ENCODE assay signal across 24 mouse cellular contexts in the genomic region with DNA sequence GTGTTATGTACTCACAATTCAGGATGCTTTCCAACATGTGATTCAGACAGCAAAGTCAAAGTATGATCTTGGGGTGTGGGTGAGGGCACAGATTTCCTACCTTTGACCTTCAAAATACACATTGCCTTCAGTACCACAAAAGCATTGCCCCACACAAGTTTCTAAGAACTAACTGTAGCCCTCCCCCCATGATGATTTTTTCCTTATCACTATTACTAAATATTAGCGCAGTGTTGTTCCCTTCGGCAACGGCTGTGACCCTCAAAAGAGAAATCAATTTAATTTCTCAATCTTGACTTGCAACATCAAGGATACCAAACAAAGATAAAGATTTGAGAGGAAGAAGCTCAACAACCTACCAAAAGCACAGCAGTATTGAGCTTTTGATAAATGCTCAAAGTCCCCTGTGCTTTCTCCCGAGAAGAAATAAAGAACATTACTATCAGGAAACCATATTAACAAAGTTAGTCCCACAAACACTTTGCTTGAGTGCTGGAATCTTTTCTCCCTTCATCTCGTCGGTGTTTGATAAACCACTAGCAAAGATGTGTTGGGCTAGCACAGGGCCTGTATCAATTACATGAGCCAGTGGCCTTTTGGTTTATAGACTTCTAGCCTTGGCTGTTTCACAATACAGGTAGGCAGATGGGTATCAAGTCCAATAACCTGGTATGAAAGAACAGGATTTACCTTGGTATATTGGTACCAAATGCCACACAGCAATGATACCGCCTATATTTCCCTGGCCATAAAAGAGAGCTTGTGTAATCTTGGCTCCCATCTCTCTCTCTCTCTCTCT. TPM values are rescaled to one million over a fixed set of nuclear protein-coding genes. Genes with fewer than 3 reads are reported as not detected.
DNase-seq lines count a peak whose midpoint lies in the region; ATAC-seq and TF ChIP-seq lines count a peak whose summit lies in the region.
"Had no signal": no experiment of that assay in that cellular context is flagged by ENCODE, and none has a peak within 500 bp of the region (broad histone marks: within the 10 kb centered on the region; RNA-seq: fewer than 3 reads in every experiment).

No protein-coding gene starts in this region.

- peak overlapping the region; percentile 39; the same call in 1 of the 2 replicates for H3K27ac ChIP-seq in liver, postnatal 0 days (ENCODE audit: low read depth)
- H3K27ac ChIP-seq in liver, embryonic 12.5 days, result no peak overlapping the region
- H3K27ac ChIP-seq in testis, adult 2 months (ENCODE audit: control insufficient read depth, insufficient read depth, low read depth, low read length), result peak overlapping the region; percentile 62; the same call in 1 of the 2 replicates
- H3K27ac ChIP-seq: embryonic facial prominence, embryonic 10.5 days; embryonic facial prominence, embryonic 12.5 days; forebrain, embryonic 13.5 days; forebrain, embryonic 15.5 days had no signal

- peak; percentile 41 for DNase-seq in adrenal gland, adult 2 months
- DNase-seq in adrenal gland, postnatal 36 days, result no peak
- DNase-seq in liver, postnatal 0 days, result no peak
- DNase-seq in testis, postnatal 10 days (ENCODE audit: low spot score), result no peak
- DNase-seq: adrenal gland, postnatal 10 days; adrenal gland, postnatal 25 days; B cell, adult 2 months; cerebellum, adult 11-12 months; cerebellum, adult 2 months; cerebellum, adult 9-10 months; cerebellum, postnatal 10 days; cerebellum, postnatal 25 days; forebrain, postnatal 0 days had no signal

- H3K36me3 ChIP-seq in liver, postnatal 0 days (replicated peaks; ENCODE audit: insufficient read depth, low read length), result no peaks in the 10 kb centered on the region
- H3K36me3 ChIP-seq in liver, embryonic 12.5 days, result no peaks in the 10 kb centered on the region
- H3K36me3 ChIP-seq in testis, adult 2 months (ENCODE audit: control insufficient read depth, insufficient read depth, low read length), result no peaks in the 10 kb centered on the region
- H3K36me3 ChIP-seq: embryonic facial prominence, embryonic 10.5 days; embryonic facial prominence, embryonic 12.5 days; forebrain, embryonic 15.5 days; G1E had no signal

- TF ChIP-seq EP300 in liver, postnatal 0 days (IDR thresholded peaks at IDR 0.05; ENCODE audit: low read depth), result peak; percentile 77

- 64% methylated on average over 7 of the region's 7 CpGs for WGBS in liver, postnatal 0 days (ENCODE audit: insufficient replicate concordance)
- WGBS in liver, embryonic 12.5 days (ENCODE audit: insufficient replicate concordance), result 68% methylated on average over 7 of the region's 7 CpGs

- no peak for TF ChIP-seq POLR2A in testis, adult 2 months (IDR thresholded peaks at IDR 0.05; ENCODE audit: control insufficient read depth, low read depth, low read length)

- H3K4me3 ChIP-seq in liver, postnatal 0 days (ENCODE audit: low read depth, low read length), result no peak overlapping the region
- H3K4me3 ChIP-seq in liver, embryonic 12.5 days, result no peak overlapping the region
- H3K4me3 ChIP-seq in testis, adult 2 months (ENCODE audit: control insufficient read depth, low read depth, low read length), result no peak overlapping the region
- H3K4me3 ChIP-seq: embryonic facial prominence, embryonic 10.5 days; embryonic facial prominence, embryonic 12.5 days; forebrain, embryonic 13.5 days; forebrain, embryonic 15.5 days had no signal

- no peaks in the 10 kb centered on the region for H3K27me3 ChIP-seq in liver, postnatal 0 days (ENCODE audit: insufficient read depth, low read length)
- H3K27me3 ChIP-seq in liver, embryonic 12.5 days (replicated peaks), result no peaks in the 10 kb centered on the region
- no peaks in the 10 kb centered on the region for H3K27me3 ChIP-seq in testis, adult 2 months (ENCODE audit: control insufficient read depth, insufficient read depth, low read length)
- H3K27me3 ChIP-seq: CH12.LX; embryonic facial prominence, embryonic 12.5 days; forebrain, embryonic 13.5 days; forebrain, embryonic 15.5 days had no signal

- no peaks in the 10 kb centered on the region for H3K9me3 ChIP-seq in liver, postnatal 0 days (ENCODE audit: low read length)
- H3K9me3 ChIP-seq in liver, embryonic 12.5 days (replicated peaks), result no peaks in the 10 kb centered on the region
- H3K9me3 ChIP-seq: embryonic facial prominence, embryonic 10.5 days; embryonic facial prominence, embryonic 12.5 days; forebrain, embryonic 13.5 days; forebrain, embryonic 15.5 days; G1E had no signal

- ATAC-seq in liver, postnatal 0 days, result peak; percentile 86
- no peak for ATAC-seq in liver, embryonic 12.5 days
- ATAC-seq: activated CD4-positive, CD25-positive, alpha-beta regulatory T cell, adult 4 months; CD4-positive, CD25-positive, alpha-beta regulatory T cell, adult 4 months; forebrain, embryonic 13.5 days; forebrain, embryonic 15.5 days; forebrain, postnatal 0 days; Patski had no signal

- no peak overlapping the region for H3K9ac ChIP-seq in liver, postnatal 0 days (replicated peaks)
- no peak overlapping the region for H3K9ac ChIP-seq in liver, embryonic 12.5 days
- H3K9ac ChIP-seq: embryonic facial prominence, embryonic 12.5 days; forebrain, embryonic 13.5 days; forebrain, embryonic 15.5 days; forebrain, postnatal 0 days had no signal

- peaks cover 11% of the 10 kb centered on the region for H3K4me1 ChIP-seq in liver, postnatal 0 days (ENCODE audit: insufficient read depth)
- H3K4me1 ChIP-seq in liver, embryonic 12.5 days, result no peaks in the 10 kb centered on the region
- no peaks in the 10 kb centered on the region for H3K4me1 ChIP-seq in testis, adult 2 months (ENCODE audit: control insufficient read depth, insufficient read depth, low read length)
- H3K4me1 ChIP-seq: embryonic facial prominence, embryonic 10.5 days; embryonic facial prominence, embryonic 12.5 days; forebrain, embryonic 13.5 days; forebrain, embryonic 15.5 days had no signal

- no peak for TF ChIP-seq CTCF in liver, postnatal 0 days (IDR thresholded peaks at IDR 0.05; ENCODE audit: low read depth)
- no peak for TF ChIP-seq CTCF in testis, adult 2 months (IDR thresholded peaks at IDR 0.05; ENCODE audit: control insufficient read depth, insufficient read depth, insufficient replicate concordance, low read depth, low read length)

- H3K4me2 ChIP-seq in liver, postnatal 0 days (ENCODE audit: low read depth, low read length), result 0 out of 2 replicates have a peak overlapping the region, but pooled peaks have one; percentile 13
- no peak overlapping the region for H3K4me2 ChIP-seq in liver, embryonic 12.5 days
- H3K4me2 ChIP-seq: embryonic facial prominence, embryonic 12.5 days; forebrain, embryonic 13.5 days; forebrain, embryonic 15.5 days had no signal

RNA-seq across cellular contexts. Expression of gene Prlr, which starts 25.7 kb away (rescaled TPM):
- total RNA-seq in adrenal gland, adult 2 months (2021), result 100 to 1,000 TPM in 1 of 2 experiments, 10 to 100 TPM in 1; 72.2 to 316 TPM
- polyA plus RNA-seq in adrenal gland, adult 2 months (2012; rRNA removed), result 9.4 and 21.1 TPM in 2 replicates
- total RNA-seq in adrenal gland, postnatal 36 days (2021), result 100 to 1,000 TPM in 1 of 2 experiments, 10 to 100 TPM in 1; 99.0 to 257 TPM
- polyA plus RNA-seq in liver, postnatal 0 days (2015; fragmentation: Nextera tagmentation; extraction: Ambion mirVana), result 13.1 and 13.8 TPM in 2 replicates
- polyA plus RNA-seq in liver, embryonic 12.5 days (2016; fragmentation: Nextera tagmentation; extraction: Ambion mirVana), result 0.04 and 0.13 TPM in 2 replicates
- 2.7 and 4.2 TPM in 2 replicates for polyA plus RNA-seq in testis, adult 2 months (2012; rRNA removed)
- total RNA-seq: CH12.LX had no signal
- polyA plus RNA-seq: G1E, Patski had no signal
